Mouse (Mus musculus) cerebellum, adult 9-10 months (tissue): Measurements from ENCODE around the gene Tuba1c.
A peak's percentile ranks its signal among the peaks of the same experiment; 100 is the strongest.

Source experiments
- DNase-seq: peaks from one replicate; pipeline ENCODE4 v3.0.0; 2022

Tuba1c gene

DNA sequence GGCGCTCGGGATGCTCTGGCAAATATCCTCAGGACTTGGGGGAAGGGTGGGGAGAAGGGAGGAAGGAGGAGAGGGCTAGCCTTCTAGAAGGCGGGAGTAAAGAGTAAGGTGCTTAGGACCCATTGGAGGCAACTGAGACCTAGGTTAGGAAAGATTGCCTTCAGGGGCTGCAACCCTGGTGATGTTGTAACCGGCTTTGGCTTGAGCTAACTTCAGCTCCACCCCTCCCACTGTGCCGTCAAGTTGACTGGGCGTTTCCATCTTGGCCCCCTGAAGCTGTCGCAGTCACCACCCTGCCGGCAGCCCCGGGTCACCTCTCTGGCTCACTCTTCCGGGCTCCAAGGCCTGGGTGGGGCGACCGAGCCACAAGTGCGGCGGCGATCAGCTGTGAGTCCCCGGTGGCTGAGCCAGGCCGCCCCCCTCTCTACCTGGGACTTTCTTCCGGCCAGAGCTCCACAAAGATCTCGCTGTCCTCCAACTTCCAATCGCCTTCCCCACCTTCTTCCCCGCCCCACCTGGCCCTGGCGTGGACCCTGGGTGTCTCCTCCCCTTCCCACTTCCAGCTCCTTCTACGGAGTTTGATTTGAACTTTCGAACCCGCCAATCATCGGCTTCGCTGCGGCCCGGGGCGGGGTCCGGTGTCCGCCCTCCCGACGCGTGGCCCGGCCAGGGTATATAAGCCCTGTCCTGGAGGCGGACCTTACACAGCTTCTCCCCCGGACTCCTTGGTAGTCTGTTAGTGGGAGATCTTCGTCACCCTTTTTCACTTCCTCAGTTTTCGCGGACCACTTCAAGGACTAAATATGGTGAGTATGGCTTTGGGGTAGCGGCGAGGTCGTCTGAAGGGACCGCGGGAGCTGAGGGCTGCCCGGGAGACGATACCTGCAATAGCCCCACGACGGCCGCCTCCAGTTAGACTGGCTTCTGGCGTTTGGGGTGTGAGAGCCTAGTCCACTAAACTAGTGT lies at the start of gene Tuba1c:
Tuba1c (plus strand) TSS at position 273 of the 966 bp plus-strand sequence.
- no peak for DNase-seq

DNA sequence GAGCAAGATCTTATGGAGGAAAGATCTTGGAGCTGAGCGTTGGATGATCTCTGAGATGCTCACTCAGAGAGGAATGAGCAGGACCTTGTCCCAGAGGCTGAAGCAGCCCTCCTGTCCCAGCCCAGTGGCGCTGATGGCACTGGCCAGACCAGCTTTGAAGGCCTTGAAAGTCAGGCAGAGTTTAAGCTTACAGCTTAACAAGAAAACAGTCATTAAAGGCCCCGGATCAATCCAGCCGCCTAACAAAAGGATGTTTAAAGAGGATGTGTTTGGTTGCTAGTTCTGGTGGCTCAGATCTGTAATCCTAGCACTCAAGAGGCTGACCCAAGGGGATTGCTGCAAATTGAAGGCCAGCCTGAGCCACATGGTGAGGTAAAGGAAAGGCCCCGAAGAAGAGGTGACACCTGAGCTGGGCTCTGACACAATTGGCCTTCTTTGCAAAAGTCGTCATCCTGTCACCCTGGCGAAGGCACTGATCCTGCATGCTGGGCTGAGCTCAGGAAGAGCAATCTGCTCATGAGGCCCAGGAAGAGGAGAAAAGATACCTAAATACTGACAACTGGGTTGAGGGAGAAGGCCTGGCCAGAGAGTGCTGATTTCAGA lies 49.6 kb upstream of the Tuba1c start:
- no peak for DNase-seq

DNA sequence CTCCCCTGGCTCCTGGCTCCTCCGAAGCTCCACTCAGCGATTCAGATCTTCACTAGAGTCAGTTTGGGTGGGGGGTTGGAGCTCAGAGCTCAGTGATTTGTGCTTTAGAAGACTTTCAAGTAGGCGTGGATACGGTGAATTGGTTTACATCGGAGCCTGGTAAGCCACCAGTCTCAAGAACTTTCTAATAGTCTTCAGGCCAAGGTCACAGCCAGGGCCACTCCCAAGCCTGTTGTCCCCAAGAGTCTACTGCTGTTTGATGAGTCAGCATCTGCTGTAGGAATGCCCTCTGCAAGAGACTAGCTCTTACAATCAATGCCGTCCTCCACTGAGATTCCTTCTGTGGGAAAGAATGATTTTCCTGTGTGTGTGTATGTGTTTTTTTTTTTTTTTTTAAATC lies 47.6 kb upstream of the Tuba1c start:
- DNase-seq: no peak

DNA sequence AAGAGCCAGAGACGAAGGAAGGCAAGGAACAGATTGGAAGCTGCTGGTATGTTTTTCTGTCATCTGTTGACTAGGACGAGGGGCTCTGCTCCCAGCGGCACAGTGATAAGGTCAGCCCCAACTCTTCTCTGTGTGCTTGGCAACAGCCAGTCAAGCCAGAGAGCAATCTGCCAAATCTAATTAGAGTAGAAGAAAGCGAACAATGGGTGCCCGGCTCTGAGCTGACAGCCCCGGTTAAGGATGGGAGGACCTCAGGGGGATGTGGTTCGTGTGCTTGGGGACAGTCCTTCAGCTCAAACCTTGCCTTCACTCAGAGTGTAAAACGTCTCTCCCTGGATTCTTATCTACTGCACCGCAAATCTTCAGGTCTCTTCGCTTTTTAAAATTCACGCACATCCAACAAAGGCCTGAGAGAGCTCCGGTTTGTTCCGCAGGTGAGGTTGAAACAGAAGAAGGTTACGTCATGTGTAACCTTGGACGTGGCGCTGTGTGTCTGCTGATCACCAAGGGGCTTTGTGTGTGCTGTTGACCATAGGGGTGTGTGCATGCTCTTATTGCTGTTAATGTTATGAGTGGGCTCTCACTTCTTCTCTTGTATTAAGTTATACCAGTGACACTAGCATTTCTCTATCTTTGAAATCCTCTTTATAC lies 46.1 kb upstream of the Tuba1c start:
- DNase-seq: no peak

DNA sequence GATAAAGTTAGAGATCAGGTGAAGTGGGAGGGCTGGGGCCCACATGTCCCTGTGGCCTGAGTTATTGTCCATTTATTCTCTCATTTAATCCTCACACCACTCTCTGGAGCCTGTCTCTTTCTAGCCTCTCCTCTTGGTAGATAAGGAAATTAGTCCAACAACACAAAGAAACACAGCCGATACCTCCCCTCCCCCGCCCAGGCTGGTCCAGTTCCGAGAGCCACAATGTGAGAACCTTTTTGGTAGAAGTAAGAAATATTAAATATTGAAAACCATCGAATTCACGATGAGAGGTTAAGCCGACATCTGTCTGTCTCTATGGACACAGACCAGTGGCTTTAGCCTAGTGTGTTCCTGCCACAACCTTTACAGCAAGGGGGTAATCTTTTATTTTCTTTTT lies 45.0 kb upstream of the Tuba1c start:
- no peak for DNase-seq

DNA sequence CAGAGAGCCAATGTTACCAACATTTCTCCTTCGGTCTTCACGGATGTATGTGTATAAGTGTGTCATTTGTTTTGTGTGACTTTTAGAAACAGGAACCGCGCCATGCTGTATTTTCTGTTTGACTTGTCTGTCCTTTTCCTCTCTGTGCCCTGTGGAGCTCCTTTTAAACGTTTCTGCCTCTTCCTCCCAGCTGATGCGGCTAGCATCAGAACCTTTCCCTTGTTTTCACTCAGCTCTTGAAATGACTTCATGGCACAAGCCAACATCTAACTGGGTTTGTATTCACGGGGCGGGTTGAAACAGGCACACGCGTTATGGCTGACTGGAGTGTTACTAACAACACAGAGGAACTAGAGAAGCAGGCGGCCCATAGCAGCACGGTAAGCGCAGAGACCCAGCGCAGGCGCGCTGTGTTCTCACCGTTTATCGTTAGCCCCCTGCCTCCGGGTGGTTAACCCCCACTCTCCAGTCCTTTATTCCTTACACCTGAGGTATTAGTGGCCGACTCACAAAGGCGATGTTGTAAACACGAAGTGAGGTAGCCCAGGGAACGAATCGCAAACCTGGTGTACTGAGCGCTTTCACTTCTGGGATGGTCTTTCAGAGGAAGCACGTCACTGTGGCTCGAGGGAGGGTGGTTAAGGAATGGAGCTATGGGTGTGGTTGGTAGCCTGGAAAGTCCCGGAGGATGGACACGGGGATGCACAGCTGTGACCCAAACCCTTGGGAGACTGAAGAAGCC lies 44.3 kb upstream of the Tuba1c start:
- DNase-seq: peak; percentile 87

DNA sequence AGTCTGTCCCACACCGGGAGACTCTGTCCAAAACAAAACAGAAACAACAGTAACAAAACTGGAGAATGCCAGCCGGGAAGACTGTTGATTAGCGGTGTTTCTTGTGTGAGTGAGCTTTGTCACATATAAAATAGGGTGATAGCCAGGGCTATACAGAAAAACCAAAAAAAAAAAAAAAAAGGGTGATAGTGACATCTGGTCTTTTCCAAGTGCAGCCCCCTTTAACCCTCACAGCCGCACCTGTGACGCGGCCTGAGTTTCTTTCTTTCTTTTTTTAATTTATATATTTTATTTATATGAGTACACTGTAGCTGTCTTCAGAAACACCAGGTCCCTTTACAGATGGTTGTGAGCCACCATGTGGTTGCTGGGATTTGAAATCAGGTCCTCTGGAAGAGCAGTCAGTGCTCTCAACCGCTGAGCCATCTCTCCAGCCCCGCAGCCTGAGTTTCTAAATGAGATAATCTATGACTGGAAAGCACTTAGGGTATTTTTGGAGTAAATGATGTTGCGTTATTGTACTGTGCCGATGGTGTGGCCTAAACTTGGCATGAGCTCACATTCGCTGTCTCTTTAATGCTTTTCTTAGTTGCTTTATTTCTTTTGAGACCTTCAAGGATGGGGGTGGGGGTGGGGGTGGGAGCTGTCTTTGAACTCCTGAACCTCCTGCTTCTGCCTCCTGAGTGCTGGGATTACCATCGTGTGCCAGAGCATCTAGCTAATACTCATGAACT lies 43.5 kb upstream of the Tuba1c start:
- DNase-seq: peak; percentile 50

DNA sequence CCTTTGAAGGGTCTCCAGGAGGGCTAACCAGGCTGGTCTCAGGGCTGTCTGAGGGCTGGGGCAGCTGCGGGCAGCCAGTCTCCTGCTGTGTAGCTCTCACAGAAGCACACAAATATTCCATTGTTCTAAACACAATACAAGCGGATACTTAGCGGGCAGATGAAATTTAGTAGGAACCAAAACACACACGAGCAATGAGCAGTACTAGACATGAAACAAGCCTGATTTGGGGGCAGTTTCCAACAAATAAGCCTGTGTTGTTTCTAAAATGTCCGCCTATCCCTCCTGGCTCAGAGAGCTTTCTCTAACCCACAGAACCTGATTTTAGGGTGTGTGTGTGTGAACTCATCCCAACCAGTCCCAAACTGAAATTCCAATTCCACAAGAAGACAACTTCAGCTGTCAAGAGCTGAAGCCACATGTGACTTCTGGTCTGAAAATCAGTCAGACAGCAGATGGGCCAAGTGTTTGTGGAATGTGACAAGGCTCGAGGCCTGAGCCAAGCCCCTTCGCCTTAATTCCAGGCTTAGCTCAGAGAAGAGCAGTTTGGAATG lies 42.5 kb upstream of the Tuba1c start:
- peak; percentile 45 for DNase-seq

DNA sequence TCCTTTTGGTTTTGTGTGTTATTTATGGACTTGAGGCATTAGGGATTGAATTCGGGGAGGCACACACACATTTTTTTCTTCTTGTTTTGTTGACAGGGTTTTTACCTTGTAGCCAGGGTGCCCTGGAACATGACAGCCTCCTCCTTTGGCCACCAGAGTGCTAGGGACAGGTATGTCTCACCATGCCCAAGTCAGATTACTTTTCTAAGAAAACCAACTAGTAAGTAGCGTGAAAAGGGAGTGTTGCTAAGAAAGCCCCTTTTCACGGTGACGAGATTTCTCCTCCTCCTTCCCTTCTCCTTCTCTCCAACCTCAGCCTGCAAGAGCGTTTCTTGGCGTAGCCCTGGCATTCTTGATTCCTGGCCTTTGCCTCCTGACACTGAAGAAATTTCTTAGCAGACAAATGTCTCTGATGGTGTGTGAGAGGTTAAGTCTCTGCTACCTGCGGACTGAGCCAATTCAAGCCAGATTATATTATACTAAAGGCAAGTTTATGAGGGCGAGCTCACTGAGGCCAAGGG lies 42.0 kb upstream of the Tuba1c start:
- peak; percentile 31 for DNase-seq

DNA sequence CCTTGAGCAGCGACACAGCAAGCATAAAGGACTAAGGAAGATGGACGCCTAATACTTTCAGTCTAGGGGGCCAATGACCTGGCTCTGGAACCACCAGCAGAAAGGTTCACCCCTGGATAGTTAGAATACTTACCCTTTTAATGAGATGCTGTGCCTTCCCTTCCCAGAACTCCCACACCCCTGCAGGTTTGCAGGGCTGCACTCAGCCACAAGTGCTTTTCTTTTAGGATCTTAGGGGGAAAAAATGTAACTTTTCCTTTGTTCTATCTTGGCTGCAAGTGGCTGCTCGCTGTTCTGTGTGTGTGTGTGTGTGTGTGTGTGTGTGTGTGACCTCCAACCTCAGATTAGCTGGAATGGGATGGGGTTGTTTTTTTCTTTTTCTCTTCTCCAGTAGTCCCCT lies 40.9 kb upstream of the Tuba1c start:
- DNase-seq: peak; percentile 8

DNA sequence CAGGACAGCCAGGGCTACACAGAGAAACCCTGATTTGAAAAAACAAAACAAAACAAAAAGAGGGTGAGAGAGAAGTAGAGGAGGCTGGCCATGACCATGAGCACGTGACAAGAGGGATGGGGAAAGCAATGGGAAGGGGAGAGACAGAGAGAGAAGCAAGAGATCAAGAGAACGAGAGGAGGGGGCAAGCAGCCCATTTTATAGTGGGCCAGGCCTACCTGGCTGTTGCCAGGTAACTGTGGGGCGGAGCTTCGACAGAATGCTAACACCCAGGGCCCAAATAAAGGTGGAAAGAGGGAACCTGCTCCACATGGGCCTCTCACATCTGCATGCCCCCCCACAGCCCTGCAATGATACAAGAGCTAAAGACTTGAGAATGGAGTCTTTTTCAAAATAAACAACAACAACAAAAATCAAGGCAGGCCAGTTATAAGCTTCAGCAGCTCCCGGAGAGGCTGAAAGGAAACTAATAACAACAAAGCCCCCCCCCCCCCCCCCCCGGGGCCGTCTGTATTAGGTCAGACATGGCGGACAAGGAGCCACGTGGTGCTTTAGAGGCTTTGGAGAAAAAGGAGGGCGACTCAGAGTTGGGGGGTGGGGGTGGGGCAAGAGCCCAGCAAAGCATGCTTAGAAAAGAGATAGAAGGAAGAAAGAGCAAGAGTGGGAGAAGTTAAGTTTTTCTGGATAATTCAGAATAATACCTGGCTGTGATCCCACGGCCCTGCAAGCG lies 39.8 kb upstream of the Tuba1c start:
- DNase-seq: peak; percentile 21

DNA sequence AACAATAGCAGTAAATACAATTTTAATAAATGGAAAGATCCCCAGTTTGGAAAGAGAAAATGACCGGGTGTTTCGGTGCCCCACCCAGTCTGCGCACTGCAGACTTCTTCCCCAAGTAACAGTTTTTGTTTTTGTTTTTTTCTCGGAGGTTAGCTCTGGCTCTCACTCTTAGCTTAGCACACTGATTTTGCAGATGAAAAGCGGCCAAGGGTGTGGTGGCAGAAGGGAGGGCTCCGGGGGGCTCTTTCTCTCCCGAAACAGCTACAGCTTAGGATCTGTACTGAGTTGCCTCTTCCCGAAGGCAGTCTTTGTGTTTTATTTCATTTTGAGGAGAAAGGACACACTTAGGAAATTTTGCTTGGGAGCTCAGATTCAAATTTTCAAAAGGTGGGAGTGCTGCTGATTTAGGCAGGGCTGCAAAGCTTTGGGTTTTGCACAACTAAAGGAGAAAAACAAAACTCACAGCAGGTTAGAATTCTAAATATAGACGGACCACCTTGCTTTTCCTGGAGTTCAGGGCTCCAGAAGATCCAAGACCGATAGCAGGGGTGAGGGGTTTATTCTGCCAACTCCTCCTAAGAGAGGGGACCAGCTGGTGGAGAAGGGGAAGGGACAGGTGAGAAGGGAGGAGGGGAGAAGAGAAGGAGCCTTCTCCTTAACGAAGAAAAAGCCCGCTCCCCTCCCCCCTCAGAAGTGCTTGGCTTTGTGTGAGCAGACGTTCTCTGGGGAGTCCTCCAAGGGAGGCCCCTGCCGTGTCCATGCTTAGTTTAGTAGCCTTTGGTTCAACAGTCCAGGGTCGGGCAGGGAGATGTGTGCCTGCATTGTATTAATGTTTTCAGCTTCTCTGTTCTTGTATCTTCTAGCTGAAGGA lies 38.8 kb upstream of the Tuba1c start:
- peak; percentile 63 for DNase-seq

DNA sequence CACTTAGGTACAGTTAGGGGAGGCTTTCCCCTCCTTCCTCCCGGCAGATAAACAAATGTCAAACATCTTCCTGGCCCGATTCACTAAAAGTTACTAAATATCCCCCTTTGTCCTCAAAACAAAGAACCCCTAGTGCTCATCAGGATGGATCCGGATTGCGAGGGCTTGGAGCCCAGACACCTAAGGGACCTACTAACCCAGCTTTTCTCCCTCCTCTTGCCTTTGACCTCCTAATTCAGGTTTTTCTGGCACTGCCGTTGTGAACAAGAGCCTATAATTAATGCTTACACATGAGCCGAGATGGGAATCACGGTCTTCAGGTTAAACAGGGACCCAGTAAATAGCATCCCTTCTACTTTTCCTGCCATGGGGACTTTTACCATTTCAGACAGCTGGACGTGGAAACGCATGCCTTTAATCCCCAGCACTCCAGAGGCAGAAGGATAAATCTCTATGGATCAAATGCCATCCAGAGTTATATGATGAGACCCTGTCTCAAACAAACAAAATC lies 38.1 kb upstream of the Tuba1c start:
- no peak for DNase-seq

DNA sequence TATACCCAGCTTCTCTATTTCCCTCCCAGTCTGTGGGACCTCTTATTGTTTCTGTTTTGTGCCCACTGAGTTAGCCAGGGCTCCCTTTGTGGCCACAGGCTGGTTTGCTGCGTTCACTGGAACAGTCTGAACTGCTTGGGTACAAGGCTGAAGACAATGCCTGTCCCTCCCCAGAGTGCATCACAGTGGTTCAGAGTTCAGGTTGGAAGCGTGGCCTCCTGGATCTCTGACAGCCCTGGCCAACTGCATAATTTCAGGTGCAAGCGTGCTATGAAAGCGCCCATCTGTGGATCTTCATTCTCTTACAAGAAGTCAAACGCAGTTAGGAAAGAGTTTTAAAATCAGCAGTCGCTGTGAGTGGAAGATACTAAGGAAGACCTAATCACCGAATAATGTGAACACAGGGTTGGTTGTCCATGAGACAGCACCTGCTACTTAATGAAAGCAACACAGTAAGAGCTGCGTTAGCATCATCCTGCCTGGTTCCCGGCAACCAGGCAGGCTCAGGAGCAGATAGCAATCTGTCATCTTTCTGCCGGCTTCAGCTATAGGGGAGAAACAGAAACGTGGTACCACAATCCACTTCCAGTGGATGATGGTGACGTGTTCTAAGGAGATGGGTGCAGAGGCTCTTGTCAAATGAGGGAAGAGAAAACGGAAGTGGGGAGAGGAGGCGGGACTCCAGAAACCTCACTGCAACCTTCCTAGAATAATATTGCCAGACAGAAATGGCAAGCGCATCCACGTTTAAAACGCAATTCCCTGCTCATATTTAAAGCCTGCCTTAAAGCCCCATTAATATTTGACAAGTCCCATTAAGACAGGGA lies 37.4 kb upstream of the Tuba1c start:
- peak; percentile 84 for DNase-seq

DNA sequence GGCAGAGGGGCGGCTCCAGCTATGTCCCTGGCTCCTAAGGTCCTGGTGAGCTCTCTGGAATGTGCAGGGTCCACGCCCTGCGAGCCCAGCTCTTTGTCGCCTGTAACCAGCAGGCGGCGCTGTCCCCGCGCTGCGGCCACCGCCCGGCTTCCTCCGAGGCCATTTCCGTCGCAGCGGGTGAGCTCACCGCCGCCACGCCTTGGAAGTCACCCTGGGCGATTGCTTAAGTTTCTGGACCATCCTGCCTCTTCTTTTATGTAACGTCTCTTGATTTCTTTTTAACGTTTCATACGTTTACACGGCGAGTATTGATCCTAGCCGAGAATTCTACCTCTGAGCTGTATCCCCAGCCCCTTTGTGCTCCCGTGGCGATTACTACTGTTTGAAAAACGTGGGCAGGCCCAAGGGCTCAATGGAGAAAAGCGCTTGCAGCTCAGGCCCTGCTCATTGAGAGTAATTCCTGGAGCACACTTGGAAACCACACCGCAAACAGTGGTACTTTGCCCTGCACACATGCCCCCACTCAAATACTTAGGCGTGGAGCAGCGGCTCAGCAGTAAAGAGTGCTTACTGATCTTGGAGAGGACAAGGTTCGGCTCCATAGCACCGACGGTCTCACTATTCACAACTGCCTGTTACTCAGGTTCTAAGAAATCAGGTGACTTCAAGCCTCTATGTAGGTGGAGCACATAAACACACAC lies 36.4 kb upstream of the Tuba1c start:
- DNase-seq: peak; percentile 92

DNA sequence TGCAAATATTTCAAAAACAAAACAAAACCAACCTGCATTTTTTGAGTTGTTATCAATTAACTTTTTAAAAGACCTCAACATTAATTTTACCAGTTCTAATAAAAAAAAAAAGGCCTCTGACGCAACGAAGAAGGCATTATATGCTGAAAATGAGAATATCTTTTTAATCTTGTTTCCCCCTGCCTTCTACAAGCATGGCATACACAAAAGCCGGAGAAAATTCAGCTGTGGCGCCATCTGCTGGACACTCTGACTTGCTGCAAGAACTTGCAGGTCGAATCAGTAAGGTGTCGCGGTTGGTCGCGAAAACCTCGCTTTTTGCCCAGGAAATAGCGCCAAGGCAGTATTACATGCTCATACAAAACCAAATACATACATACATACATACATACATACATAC lies 35.8 kb upstream of the Tuba1c start:
- DNase-seq: peak; percentile 91

DNA sequence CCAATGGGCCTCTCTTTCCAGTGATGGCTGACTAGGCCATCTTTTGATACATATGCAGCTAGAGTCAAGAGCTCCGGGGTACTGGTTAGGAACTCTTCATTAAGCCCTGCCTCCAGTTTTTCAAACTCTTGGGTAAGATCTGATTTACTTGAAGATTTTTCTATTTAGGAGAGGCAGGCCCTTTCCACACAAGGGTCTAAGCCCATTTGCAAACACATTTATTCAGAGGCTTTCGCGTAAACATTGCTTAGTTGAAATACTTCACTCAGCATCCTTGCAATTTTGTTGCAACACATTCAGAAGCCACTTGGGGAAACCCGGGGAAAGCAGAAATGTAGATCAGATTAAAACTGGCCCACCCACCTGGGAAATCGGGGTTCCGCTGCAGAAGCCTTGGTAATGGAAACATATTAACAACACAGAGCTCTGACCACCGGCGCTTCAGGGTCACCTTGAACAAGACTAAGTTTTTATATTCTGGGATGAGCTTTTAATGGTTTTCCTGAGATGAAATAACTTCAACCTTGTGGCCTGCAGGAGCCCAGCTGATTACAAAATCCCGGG lies 34.7 kb upstream of the Tuba1c start:
- peak; percentile 38 for DNase-seq

DNA sequence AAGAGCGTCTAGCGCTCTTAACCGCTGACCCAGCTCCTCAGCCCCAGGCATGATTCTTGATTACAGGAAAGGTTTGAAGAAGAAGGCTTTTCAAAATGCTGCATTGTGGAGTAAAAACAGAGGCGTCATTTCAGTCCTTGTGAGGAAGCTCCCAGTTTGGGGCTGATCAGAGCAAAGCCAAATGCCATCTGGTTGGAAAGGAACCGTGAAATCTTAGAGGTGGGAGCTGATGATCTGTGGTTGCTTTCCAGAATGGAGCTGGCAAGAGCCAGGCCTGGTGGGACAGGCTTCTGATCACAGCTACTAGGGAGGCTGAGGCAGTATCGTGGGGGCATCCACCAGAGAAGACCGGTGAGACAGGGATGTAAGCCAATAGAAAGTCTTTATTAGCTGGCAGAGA lies 32.9 kb upstream of the Tuba1c start:
- peak; percentile 9 for DNase-seq
